Mouse (Mus musculus): Measurements from ENCODE around the gene Gfy. TPM values are rescaled to one million over a fixed set of nuclear protein-coding genes. Genes with fewer than 3 reads are reported as not detected.

The Gfy gene
- total RNA-seq, 2 experiments from 2014 or later, result 0.26 TPM; not detected in 1

- DNase-seq (ENCODE audit: low spot score in 2 of 2), result no peak
These were observed 28.1 kb downstream of the Gfy start for GRCm38 (mm10) chr7:45151303-45151702.

GRCm38 (mm10) chr7:45150321-45150720, 29.0 kb downstream of the Gfy start:
- DNase-seq (ENCODE audit: low spot score in 2 of 2), result no peak

GRCm38 (mm10) chr7:45149545-45149944, 29.8 kb downstream of the Gfy start:
- DNase-seq (ENCODE audit: low spot score in 2 of 2), result no peak

- DNase-seq (ENCODE audit: low spot score in 2 of 2), result no peak
These were observed 30.8 kb downstream of the Gfy start for GRCm38 (mm10) chr7:45148534-45149098.

- DNase-seq (ENCODE audit: low spot score in 2 of 2), result no peak
These were observed 31.5 kb downstream of the Gfy start for GRCm38 (mm10) chr7:45147899-45148298.

GRCm38 (mm10) chr7:45147267-45147666, 32.1 kb downstream of the Gfy start:
- no peak for DNase-seq (ENCODE audit: low spot score in 2 of 2)

- DNase-seq (ENCODE audit: low spot score in 2 of 2), result no peak
These were observed 33.9 kb downstream of the Gfy start for GRCm38 (mm10) chr7:45145460-45145859.

- no peak for DNase-seq (ENCODE audit: low spot score in 2 of 2)
These were observed 34.8 kb downstream of the Gfy start for GRCm38 (mm10) chr7:45144368-45145174.

GRCm38 (mm10) chr7:45141914-45142313, 37.5 kb downstream of the Gfy start:
- DNase-seq (ENCODE audit: low spot score in 2 of 2), result no peak

- DNase-seq (ENCODE audit: low spot score in 2 of 2), result no peak
These were observed 38.0 kb downstream of the Gfy start for GRCm38 (mm10) chr7:45141319-45141718.

GRCm38 (mm10) chr7:45139904-45140723, 39.3 kb downstream of the Gfy start:
- no peak for DNase-seq (ENCODE audit: low spot score in 2 of 2)

- no peak for DNase-seq (ENCODE audit: low spot score in 2 of 2)
These were observed 41.0 kb downstream of the Gfy start for GRCm38 (mm10) chr7:45138403-45138802.

- DNase-seq (ENCODE audit: low spot score in 2 of 2), result no peak
These were observed 42.0 kb downstream of the Gfy start for GRCm38 (mm10) chr7:45137171-45138006.

- peak; percentile 91 for DNase-seq (ENCODE audit: low spot score in 2 of 2)
These were observed 43.3 kb downstream of the Gfy start, which contains the start of the genes Gm45713 and Flt3l for GRCm38 (mm10) chr7:45135993-45136567. TSS of gene Gm45713 (minus strand) at chr7:45136231. TSS of gene Flt3l (minus strand) at chr7:45136432.

GRCm38 (mm10) chr7:45135370-45135769, 44.0 kb downstream of the Gfy start:
- DNase-seq (ENCODE audit: low spot score in 2 of 2), result no peak

- no peak for DNase-seq (ENCODE audit: low spot score in 2 of 2)
These were observed 44.8 kb downstream of the Gfy start for GRCm38 (mm10) chr7:45134544-45135026.

GRCm38 (mm10) chr7:45133446-45134159, 45.8 kb downstream of the Gfy start:
- no peak for DNase-seq (ENCODE audit: low spot score in 2 of 2)

- no peak for DNase-seq (ENCODE audit: low spot score in 2 of 2)
These were observed 47.5 kb downstream of the Gfy start for GRCm38 (mm10) chr7:45131850-45132249.

GRCm38 (mm10) chr7:45129776-45130512, 49.4 kb downstream of the Gfy start:
- DNase-seq (ENCODE audit: low spot score in 2 of 2), result no peak
